Mouse (Mus musculus) monocyte, adult 5-6 weeks (primary cell): ENCODE measurements around the gene Nod2. TPM values are rescaled to one million over a fixed set of nuclear protein-coding genes. Genes with fewer than 3 reads are reported as not detected.

Experiments used
- ATAC-seq: fragments of 153-309, 156-312 bp; replicated peaks from 2 replicates; pipeline ENCODE4 v1.8.0; 2017; ENCODE audit warnings: mild to moderate bottlenecking; ENCODE audit not compliant: low TSS enrichment, insufficient number of reproducible peaks, severe bottlenecking, poor library complexity, low FRiP score
- total RNA-seq: library from RNA; stranded (forward); fragments of 200-1000, 200-491, 200-594 nt; gene quantifications from 3 replicates; pipeline ENCODE4 v1.2.3, GENCODE M21; 2017

Gene Nod2
- total RNA-seq, 1 experiment from 2014 or later = 12.7 TPM

- ATAC-seq = peak; percentile 93
Observed at GRCm38 (mm10) chr8:88696721-88697641, 49.9 kb downstream of the Nod2 start, which contains the start of gene Cyld. Cyld (plus strand) TSS chr8:88697028.

GRCm38 (mm10) chr8:88697642-88698031 lies 50.5 kb downstream of the Nod2 start:
- no peak for ATAC-seq

- no peak for ATAC-seq
Observed at GRCm38 (mm10) chr8:88698048-88698447, 50.9 kb downstream of the Nod2 start.

- ATAC-seq = no peak; the same call in 1 of the 2 replicates
Observed at GRCm38 (mm10) chr8:88701611-88702010, 54.5 kb downstream of the Nod2 start.

GRCm38 (mm10) chr8:88702816-88703215 lies 55.7 kb downstream of the Nod2 start:
- ATAC-seq = no peak

- no peak for ATAC-seq
Observed at GRCm38 (mm10) chr8:88723256-88723963, 76.3 kb downstream of the Nod2 start.

Other genes starting within 250 kb of the Nod2 start
- 0.85 to 1.2 TPM in 2 of 3 replicates, not detected in the other for gene Nkd1, start 126.0 kb upstream of the Nod2 start, total RNA-seq
- 67.8 to 81.1 TPM (median 72.6 TPM) in 3 replicates for gene Snx20, start 11.2 kb upstream of the Nod2 start, total RNA-seq
- 102 to 118 TPM (median 103 TPM) in 3 replicates for gene Cyld, start 49.7 kb downstream of the Nod2 start, total RNA-seq